Comparison of ENCODE assay signal across 8 mouse cellular contexts in the genomic region with DNA sequence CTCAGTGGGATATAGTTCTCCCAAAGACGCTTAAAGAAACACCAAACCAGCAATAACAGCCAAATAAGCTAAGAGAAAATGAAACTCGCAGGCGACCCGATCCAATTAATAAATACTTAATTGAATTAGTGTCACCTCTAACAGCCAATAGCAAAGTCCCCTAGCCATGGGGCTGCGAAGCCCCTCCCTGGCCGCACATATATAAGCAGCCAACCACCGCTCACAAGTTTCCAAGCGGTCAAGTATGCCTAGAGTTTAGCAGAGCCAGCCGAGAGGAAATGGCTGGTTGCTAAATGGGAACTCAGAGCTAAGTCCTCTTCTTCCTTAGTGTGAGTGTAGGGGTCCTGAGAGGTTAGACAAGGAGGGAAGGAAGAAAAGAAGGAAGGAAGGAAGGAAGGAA. TPM values are rescaled to one million over a fixed set of nuclear protein-coding genes. Genes with fewer than 3 reads are reported as not detected.
DNase-seq lines count a peak whose midpoint lies in the region; ATAC-seq and TF ChIP-seq lines count a peak whose summit lies in the region.

A gene (plus strand): TSS at position 252 of the 400 bp plus-strand sequence.

- TF ChIP-seq POLR2A in testis, adult 2 months (IDR thresholded peaks at IDR 0.05; ENCODE audit: control insufficient read depth, low read depth, low read length) = no peak

- no peaks in the 10 kb centered on the region for H3K36me3 ChIP-seq in testis, adult 2 months (ENCODE audit: control insufficient read depth, insufficient read depth, low read length)
- H3K36me3 ChIP-seq in limb, embryonic 10.5 days = no peaks in the 10 kb centered on the region
- H3K36me3 ChIP-seq in neural tube, embryonic 13.5 days = no peaks in the 10 kb centered on the region

- H3K27me3 ChIP-seq in testis, adult 2 months (ENCODE audit: control insufficient read depth, insufficient read depth, low read length) = peaks cover 9% of the 10 kb centered on the region
- H3K27me3 ChIP-seq in limb, embryonic 10.5 days (ENCODE audit: low read depth, poor library complexity, severe bottlenecking) = peaks cover 97% of the 10 kb centered on the region
- peaks cover 97% of the 10 kb centered on the region for H3K27me3 ChIP-seq in neural tube, embryonic 13.5 days

- peak within 1 kb of the TSS; percentile 53 for H3K4me2 ChIP-seq in neural tube, embryonic 13.5 days

- H3K9me3 ChIP-seq in limb, embryonic 10.5 days (replicated peaks) = no peaks in the 10 kb centered on the region
- H3K9me3 ChIP-seq in neural tube, embryonic 13.5 days = no peaks in the 10 kb centered on the region

- H3K4me3 ChIP-seq in testis, adult 2 months (ENCODE audit: control insufficient read depth, low read depth, low read length) = peak within 1 kb of the TSS; percentile 50
- H3K4me3 ChIP-seq in limb, embryonic 10.5 days = peak within 1 kb of the TSS; percentile 47
- peak within 1 kb of the TSS; percentile 36 for H3K4me3 ChIP-seq in neural tube, embryonic 13.5 days

- peak; percentile 8 for DNase-seq in adrenal gland, postnatal 14 days
- no peak for DNase-seq in adrenal gland, postnatal 10 days
- no peak for DNase-seq in testis, postnatal 14 days (ENCODE audit: low spot score)
- DNase-seq in limb, embryonic 10.5 days (ENCODE audit: low spot score) = no peak
- no peak for DNase-seq in thymus, postnatal 4 days
- no peak for DNase-seq in frontal cortex, postnatal 14 days (ENCODE audit: low spot score in 2 of 2)

- H3K4me1 ChIP-seq in testis, adult 2 months (ENCODE audit: control insufficient read depth, insufficient read depth, low read length) = peaks cover 18% of the 10 kb centered on the region
- H3K4me1 ChIP-seq in limb, embryonic 10.5 days = peaks cover 34% of the 10 kb centered on the region
- H3K4me1 ChIP-seq in neural tube, embryonic 13.5 days (replicated peaks) = peaks cover 32% of the 10 kb centered on the region

- ATAC-seq in neural tube, embryonic 13.5 days (ENCODE audit: low read depth) = no peak

- no peak for TF ChIP-seq CTCF in testis, adult 2 months (IDR thresholded peaks at IDR 0.05; ENCODE audit: control insufficient read depth, insufficient read depth, insufficient replicate concordance, low read depth, low read length)

- 1% methylated on average over 9 of the region's 9 CpGs for WGBS in limb, embryonic 10.5 days
- 1% methylated on average over 9 of the region's 9 CpGs for WGBS in neural tube, embryonic 13.5 days

- H3K9ac ChIP-seq in neural tube, embryonic 13.5 days = no peak within 1 kb of the TSS

- no peak within 1 kb of the TSS for H3K27ac ChIP-seq in testis, adult 2 months (ENCODE audit: control insufficient read depth, insufficient read depth, low read depth, low read length)
- peak within 1 kb of the TSS; percentile 30; the same call in 1 of the 2 replicates for H3K27ac ChIP-seq in limb, embryonic 10.5 days
- no peak within 1 kb of the TSS for H3K27ac ChIP-seq in neural tube, embryonic 13.5 days (replicated peaks)

RNA-seq across cellular contexts. Expression of the gene that starts here (rescaled TPM):
- total RNA-seq in adrenal gland, postnatal 14 days (2021) = 0.22 and 0.86 TPM in 2 replicates
- total RNA-seq in adrenal gland, postnatal 10 days (2021) = under 1 TPM; 0.27 to 0.30 TPM
- polyA plus RNA-seq in testis, adult 2 months (2012; rRNA removed) = 0.09 and 0.10 TPM in 2 replicates
- polyA plus RNA-seq in limb, embryonic 10.5 days (2016; fragmentation: Nextera tagmentation; extraction: Ambion mirVana) = 0.05 TPM in 1 of 2 replicates, not detected in the other
- 0.08 and 0.17 TPM in 2 replicates for polyA plus RNA-seq in neural tube, embryonic 13.5 days (2015; fragmentation: Nextera tagmentation; extraction: Ambion mirVana)

Comparison
In these comparisons a context has a peak if more than half of its experiments do, and no peak if none do; other contexts are left out.
1. Peak in DNase-seq in adrenal gland, postnatal 14 days; RNA of the gene not detected or under 1 TPM.